Mouse (Mus musculus) heart, postnatal 0 days (tissue): ENCODE results near the gene P2rx1. TPM values are rescaled to one million over a fixed set of nuclear protein-coding genes. Genes with fewer than 3 reads are reported as not detected.
A peak's percentile ranks its signal among the peaks of the same experiment; 100 is the strongest.

Experiments
- ATAC-seq: fragments of 200-750 bp; cut with Nextera tagmentation; 2 replicates; pipeline ENCODE4 v1.8.0; 2017; ENCODE audit warnings: low read depth, moderate number of reproducible peaks, moderate library complexity; ENCODE audit not compliant: insufficient read depth
- DNase-seq: peaks from one replicate; pipeline ENCODE4 v3.0.0-alpha.2; 2016; ENCODE audit warnings: low spot score
- H3K27ac ChIP-seq: fragments of 300-500 bp; sonication (generic); 2 replicates; pipeline ENCODE4 v1.5.1; 2014; ENCODE audit warnings: low read depth, mild to moderate bottlenecking
- H3K27me3 ChIP-seq: fragments of 300-500 bp; sonication (generic); 2 replicates; pipeline ENCODE4 v1.6.1; 2014; ENCODE audit warnings: low read length, mixed read lengths; ENCODE audit not compliant: control insufficient read depth, insufficient read depth
- H3K36me3 ChIP-seq: fragments of 300-500 bp; sonication (generic); replicated peaks from 2 replicates; pipeline ENCODE4 v1.6.1; 2014; ENCODE audit warnings: low read length, mixed read lengths; ENCODE audit not compliant: control insufficient read depth, insufficient read depth
- H3K4me1 ChIP-seq: fragments of 300-500 bp; sonication (generic); 2 replicates; pipeline ENCODE4 v1.6.1; 2014; ENCODE audit warnings: antibody characterized with exemption; ENCODE audit not compliant: control insufficient read depth, insufficient read depth
- H3K4me2 ChIP-seq: fragments of 300-500 bp; sonication (generic); 2 replicates; pipeline ENCODE4 v1.6.1; 2014; ENCODE audit warnings: low read depth, mild to moderate bottlenecking, low read length, moderate library complexity
- H3K4me3 ChIP-seq: fragments of 300-500 bp; sonication (generic); 2 replicates; pipeline ENCODE4 v1.5.1; 2014; ENCODE audit warnings: low read depth, low read length
- H3K9ac ChIP-seq: fragments of 300-500 bp; sonication (generic); replicated peaks from 2 replicates; pipeline ENCODE4 v1.6.1; 2014; ENCODE audit warnings: low read depth, low read length, mixed read lengths
- H3K9me3 ChIP-seq: fragments of 300-500 bp; sonication (generic); replicated peaks from 2 replicates; pipeline ENCODE4 v1.6.1; 2016; ENCODE audit warnings: low read length; ENCODE audit not compliant: control insufficient read depth
- CTCF ChIP-seq: IDR thresholded peaks from 2 replicates; pipeline ENCODE4 v1.5.1; 2016; ENCODE audit warnings: antibody characterized with exemption, control low read depth, low read depth
- EP300 ChIP-seq: IDR thresholded peaks from 2 replicates; pipeline ENCODE4 v1.6.1; 2016; ENCODE audit warnings: antibody characterized with exemption, low read depth
- WGBS: fragments of 180-500 bp; shearing (Covaris S2); extraction: QIAGEN DNeasy Blood & Tissue Kit; methylation state at CpG from one replicate; pipeline ENCODE4 v1.1.7; 2014; 5-methylcytosine and 5-hydroxymethylcytosine counted together
- polyA plus RNA-seq: library from polyadenylated mRNA; unstranded; fragments of >200 nt; fragmentation: Nextera tagmentation; extraction: Ambion mirVana; gene quantifications from 2 replicates; pipeline ENCODE4 v1.2.1, GENCODE M21; 2015
- total RNA-seq: library from RNA; depleted of rRNA; stranded (reverse); fragments of >200 nt; gene quantifications from 2 replicates; pipeline ENCODE4 v1.2.3, GENCODE M21; 2014; ENCODE audit warnings: low replicate concordance

Gene P2rx1
- total and polyA plus RNA-seq, 2 experiments from 2014 or later: 0.71 to 24.8 TPM

GRCm38 (mm10) chr11:73036889-73037288 lies 38.0 kb downstream of the P2rx1 start:
- no peaks in the 10 kb centered on the region for H3K27me3 ChIP-seq
- ATAC-seq (no peak), DNase-seq (no peak)
- no peak overlapping the region for H3K9ac ChIP-seq
- no peaks in the 10 kb centered on the region for H3K36me3 ChIP-seq
- WGBS: 39% methylated on average over 6 of the region's 6 CpGs
- no peak overlapping the region for H3K27ac ChIP-seq
- H3K4me2 ChIP-seq: no peak overlapping the region
- no peak for TF ChIP-seq CTCF
- no peak for TF ChIP-seq EP300
- H3K4me1 ChIP-seq: peaks cover 14% of the 10 kb centered on the region; the same call in 1 of the 2 replicates
- no peaks in the 10 kb centered on the region for H3K9me3 ChIP-seq
- no peak overlapping the region for H3K4me3 ChIP-seq

GRCm38 (mm10) chr11:73037691-73038090 lies 38.8 kb downstream of the P2rx1 start:
- Histone ChIP-seq H3K9me3 (no peaks in the 10 kb centered on the region), H3K9ac (no peak overlapping the region), H3K27ac (no peak overlapping the region), H3K4me1 (peaks cover 14% of the 10 kb centered on the region; the same call in 1 of the 2 replicates), H3K27me3 (no peaks in the 10 kb centered on the region), H3K36me3 (no peaks in the 10 kb centered on the region), H3K4me3 (no peak overlapping the region), H3K4me2 (no peak overlapping the region)
- 93% methylated on average over 3 of the region's 3 CpGs for WGBS
- ATAC-seq (no peak), DNase-seq (no peak)
- no peak for TF ChIP-seq CTCF
- no peak for TF ChIP-seq EP300

GRCm38 (mm10) chr11:73039102-73039799 lies 40.3 kb downstream of the P2rx1 start:
- TF ChIP-seq CTCF (peak; percentile 89), EP300 (no peak)
- peak; percentile 83 for DNase-seq
- H3K9me3 ChIP-seq: no peaks in the 10 kb centered on the region
- no peak overlapping the region for H3K9ac ChIP-seq
- peak; percentile 71 for ATAC-seq
- no peaks in the 10 kb centered on the region for H3K36me3 ChIP-seq
- H3K27ac ChIP-seq: no peak overlapping the region
- no peaks in the 10 kb centered on the region for H3K27me3 ChIP-seq
- no peak overlapping the region for H3K4me3 ChIP-seq
- H3K4me1 ChIP-seq: peaks cover 14% of the 10 kb centered on the region; the same call in 1 of the 2 replicates
- no peak overlapping the region for H3K4me2 ChIP-seq
- 53% methylated on average over 9 of the region's 9 CpGs for WGBS

GRCm38 (mm10) chr11:73044229-73044755 lies 45.4 kb downstream of the P2rx1 start:
- H3K4me1 ChIP-seq: peaks cover 12% of the 10 kb centered on the region
- TF ChIP-seq CTCF (no peak), EP300 (no peak)
- H3K4me2 ChIP-seq: no peak overlapping the region
- DNase-seq (no peak), ATAC-seq (no peak)
- no peaks in the 10 kb centered on the region for H3K9me3 ChIP-seq
- H3K9ac ChIP-seq: no peak overlapping the region
- no peak overlapping the region for H3K4me3 ChIP-seq
- 43% methylated on average over 6 of the region's 6 CpGs for WGBS
- no peaks in the 10 kb centered on the region for H3K36me3 ChIP-seq
- H3K27ac ChIP-seq: no peak overlapping the region
- no peaks in the 10 kb centered on the region for H3K27me3 ChIP-seq

- ATAC-seq (no peak), DNase-seq (no peak)
- Histone ChIP-seq H3K9ac (no peak overlapping the region), H3K27me3 (no peaks in the 10 kb centered on the region), H3K4me3 (no peak overlapping the region), H3K4me1 (peaks cover 12% of the 10 kb centered on the region), H3K36me3 (peaks cover under 1% of the 10 kb centered on the region; the same call in 1 of the 2 replicates), H3K4me2 (no peak overlapping the region), H3K27ac (no peak overlapping the region), H3K9me3 (no peaks in the 10 kb centered on the region)
- TF ChIP-seq EP300 (no peak), CTCF (no peak)
- 66% methylated on average over 4 of the region's 4 CpGs for WGBS
Observed at GRCm38 (mm10) chr11:73044789-73045188, 45.9 kb downstream of the P2rx1 start.
